Mouse (Mus musculus): ENCODE results near the gene Ackr2. TPM values are rescaled to one million over a fixed set of nuclear protein-coding genes. Genes with fewer than 3 reads are reported as not detected.
A peak's percentile ranks its signal among the peaks of the same experiment; 100 is the strongest.

The Ackr2 gene
- polyA plus RNA-seq, 1 experiment from 2014 or later, result 0.35 TPM

DNA sequence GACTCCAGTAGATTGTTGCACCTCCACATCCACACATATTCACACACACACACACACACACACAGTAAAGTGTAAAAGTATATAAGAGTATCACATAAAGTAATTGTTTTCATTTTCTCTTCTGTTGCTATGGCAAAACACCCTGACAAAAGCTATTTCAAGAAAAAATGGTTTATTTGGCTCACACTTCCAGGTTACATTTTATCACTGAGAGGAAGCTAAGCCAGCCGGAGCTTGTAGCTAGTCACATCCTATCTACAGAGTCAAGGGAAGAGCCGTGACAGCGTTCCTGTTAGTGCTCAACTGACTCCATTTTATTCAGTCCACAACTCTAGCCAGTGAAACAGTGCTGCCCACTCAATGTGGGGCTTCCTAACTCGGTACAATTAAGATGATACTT, 50.3 kb downstream of the Ackr2 start:
- DNase-seq (ENCODE audit: low spot score) (no peak), ATAC-seq (ENCODE audit: low FRiP score, low TSS enrichment) (no peak)
- H3K27me3 ChIP-seq (ENCODE audit: control insufficient read depth, insufficient read depth, low read length), result no peaks in the 10 kb centered on the region
- 54% methylated on average over 4 of the region's 4 CpGs for WGBS
- TF ChIP-seq CTCF (IDR thresholded peaks at IDR 0.05; ENCODE audit: low read depth) (no peak), EP300 (optimal IDR thresholded peaks at IDR 0.05) (no peak)
- H3K4me2 ChIP-seq (replicated peaks; ENCODE audit: low read depth), result no peak overlapping the region
- no peak overlapping the region for H3K9ac ChIP-seq (ENCODE audit: low read length)
- peaks cover 2% of the 10 kb centered on the region for H3K4me1 ChIP-seq (replicated peaks; ENCODE audit: control insufficient read depth, insufficient read depth)
- no peak overlapping the region for H3K4me3 ChIP-seq (ENCODE audit: low read depth, low read length)
- no peak overlapping the region for H3K27ac ChIP-seq (replicated peaks)
- no peaks in the 10 kb centered on the region for H3K36me3 ChIP-seq (ENCODE audit: control insufficient read depth, insufficient read depth, low read length)
- no peaks in the 10 kb centered on the region for H3K9me3 ChIP-seq (ENCODE audit: control insufficient read depth, low read length)

DNA sequence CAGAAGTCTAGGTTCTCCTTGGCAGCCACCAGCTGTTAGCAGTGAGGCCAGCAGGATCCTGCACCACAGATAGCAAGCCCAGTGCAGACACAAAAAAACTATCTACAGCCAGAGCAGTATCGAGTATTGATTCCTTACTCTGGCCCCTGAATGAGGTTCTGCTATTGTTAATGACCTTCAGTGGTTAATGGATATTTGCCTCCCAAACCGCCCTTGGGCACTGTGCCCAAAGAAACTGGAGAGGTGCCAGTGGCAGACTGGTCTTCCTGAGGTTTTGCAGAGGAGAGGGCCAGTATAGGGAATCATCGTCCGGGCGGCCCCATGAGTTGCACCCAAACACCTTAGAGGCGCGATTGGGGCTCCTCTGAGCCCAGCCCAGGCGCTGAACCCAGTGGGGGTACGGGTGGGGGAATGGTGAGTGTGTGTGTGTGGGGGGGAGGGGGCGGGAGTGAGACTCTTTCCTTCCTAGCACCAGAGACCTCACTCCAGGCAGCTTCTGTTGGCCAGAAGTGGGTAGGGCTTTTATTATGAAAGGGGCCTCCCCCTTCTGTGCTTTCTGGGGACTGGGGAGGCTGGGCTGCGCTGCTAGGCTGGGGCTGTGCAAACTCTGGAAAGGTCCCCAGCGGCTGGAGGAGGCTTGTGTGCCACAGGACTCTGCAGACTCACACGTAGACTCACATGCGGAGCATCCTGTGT, 52.4 kb downstream of the Ackr2 start, which contains the start of gene Fam198a:
Gene Fam198a, plus strand, starts transcription at position 571 of the 696 bp plus-strand sequence.
- WGBS, result 5% methylated on average over 13 of the region's 14 CpGs
- Histone ChIP-seq H3K27me3 (ENCODE audit: control insufficient read depth, insufficient read depth, low read length) (no peaks in the 10 kb centered on the region), H3K4me1 (replicated peaks; ENCODE audit: control insufficient read depth, insufficient read depth) (peaks cover 2% of the 10 kb centered on the region), H3K27ac (replicated peaks) (peak within 1 kb of the TSS; percentile 82), H3K36me3 (ENCODE audit: control insufficient read depth, insufficient read depth, low read length) (no peaks in the 10 kb centered on the region), H3K4me2 (replicated peaks; ENCODE audit: low read depth) (peak within 1 kb of the TSS; percentile 61), H3K9ac (ENCODE audit: low read length) (peak within 1 kb of the TSS; percentile 56), H3K4me3 (ENCODE audit: low read depth, low read length) (peak within 1 kb of the TSS; percentile 41), H3K9me3 (ENCODE audit: control insufficient read depth, low read length) (no peaks in the 10 kb centered on the region)
- ATAC-seq (ENCODE audit: low FRiP score, low TSS enrichment), result peak; percentile 88
- DNase-seq (ENCODE audit: low spot score), result peak; percentile 87
- TF ChIP-seq CTCF (IDR thresholded peaks at IDR 0.05; ENCODE audit: low read depth), result 0 out of 2 replicates have a peak, but pooled peaks have one; percentile 19
- TF ChIP-seq EP300 (optimal IDR thresholded peaks at IDR 0.05), result no peak

DNA sequence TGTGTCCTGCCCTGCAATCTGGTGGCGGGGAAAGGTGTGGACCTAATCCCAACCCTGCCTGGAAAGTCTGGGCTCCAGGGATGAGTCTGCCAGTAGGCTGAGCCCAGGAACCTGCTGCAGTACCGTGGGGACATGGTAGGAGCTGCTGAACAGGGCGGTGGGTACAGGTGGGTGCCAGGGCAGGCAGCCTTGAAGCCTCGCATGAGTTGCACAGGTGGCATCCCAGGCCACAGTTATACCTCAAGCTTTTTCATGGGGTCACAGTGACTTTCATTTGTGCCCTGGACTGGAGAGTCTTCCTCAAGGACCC, 52.9 kb downstream of the Ackr2 start:
- Histone ChIP-seq H3K4me1 (replicated peaks; ENCODE audit: control insufficient read depth, insufficient read depth) (peaks cover 2% of the 10 kb centered on the region), H3K4me2 (replicated peaks; ENCODE audit: low read depth) (peak overlapping the region; percentile 61), H3K36me3 (ENCODE audit: control insufficient read depth, insufficient read depth, low read length) (no peaks in the 10 kb centered on the region), H3K9ac (ENCODE audit: low read length) (peak overlapping the region; percentile 56; the same call in 1 of the 2 replicates), H3K27me3 (ENCODE audit: control insufficient read depth, insufficient read depth, low read length) (no peaks in the 10 kb centered on the region), H3K9me3 (ENCODE audit: control insufficient read depth, low read length) (no peaks in the 10 kb centered on the region), H3K4me3 (ENCODE audit: low read depth, low read length) (peak overlapping the region; percentile 41), H3K27ac (replicated peaks) (peak overlapping the region; percentile 82)
- 31% methylated on average over 4 of the region's 4 CpGs for WGBS
- DNase-seq (ENCODE audit: low spot score), result no peak
- ATAC-seq (ENCODE audit: low FRiP score, low TSS enrichment), result peak; percentile 45; the same call in 1 of the 2 replicates
- TF ChIP-seq CTCF (IDR thresholded peaks at IDR 0.05; ENCODE audit: low read depth) (no peak; the same call in 1 of the 2 replicates), EP300 (optimal IDR thresholded peaks at IDR 0.05) (no peak)

GRCm38 (mm10) chr9:121952596-121952995, 54.4 kb downstream of the Ackr2 start:
- no peaks in the 10 kb centered on the region for H3K27me3 ChIP-seq (ENCODE audit: control insufficient read depth, insufficient read depth, low read length)
- 76% methylated on average over 6 of the region's 6 CpGs for WGBS

GRCm38 (mm10) chr9:121959966-121960635, 61.9 kb downstream of the Ackr2 start:
- no peaks in the 10 kb centered on the region for H3K9me3 ChIP-seq (ENCODE audit: control insufficient read depth, low read length)
- 47% methylated on average over 7 of the region's 7 CpGs for WGBS
- DNase-seq (ENCODE audit: low spot score) (no peak), ATAC-seq (ENCODE audit: low FRiP score, low TSS enrichment) (no peak)
- H3K4me3 ChIP-seq (ENCODE audit: low read depth, low read length), result no peak overlapping the region
- H3K9ac ChIP-seq (ENCODE audit: low read length), result no peak overlapping the region
- no peaks in the 10 kb centered on the region for H3K27me3 ChIP-seq (ENCODE audit: control insufficient read depth, insufficient read depth, low read length)
- TF ChIP-seq EP300 (optimal IDR thresholded peaks at IDR 0.05) (no peak), CTCF (IDR thresholded peaks at IDR 0.05; ENCODE audit: low read depth) (no peak)
- no peak overlapping the region for H3K27ac ChIP-seq (replicated peaks)
- H3K4me1 ChIP-seq (replicated peaks; ENCODE audit: control insufficient read depth, insufficient read depth), result no peaks in the 10 kb centered on the region
- H3K4me2 ChIP-seq (replicated peaks; ENCODE audit: low read depth), result no peak overlapping the region
- no peaks in the 10 kb centered on the region for H3K36me3 ChIP-seq (ENCODE audit: control insufficient read depth, insufficient read depth, low read length)

More at GRCm38 (mm10) chr9:121952596-121952995, 54.4 kb downstream of the Ackr2 start:
- no peak overlapping the region for H3K27ac ChIP-seq (replicated peaks)
- no peak overlapping the region for H3K4me2 ChIP-seq (replicated peaks; ENCODE audit: low read depth)
- H3K4me1 ChIP-seq (replicated peaks; ENCODE audit: control insufficient read depth, insufficient read depth), result peaks cover 2% of the 10 kb centered on the region
- H3K4me3 ChIP-seq (ENCODE audit: low read depth, low read length), result no peak overlapping the region
- DNase-seq (ENCODE audit: low spot score) (no peak), ATAC-seq (ENCODE audit: low FRiP score, low TSS enrichment) (no peak)
- H3K36me3 ChIP-seq (ENCODE audit: control insufficient read depth, insufficient read depth, low read length), result no peaks in the 10 kb centered on the region
- H3K9ac ChIP-seq (ENCODE audit: low read length), result no peak overlapping the region
- no peaks in the 10 kb centered on the region for H3K9me3 ChIP-seq (ENCODE audit: control insufficient read depth, low read length)
- TF ChIP-seq EP300 (optimal IDR thresholded peaks at IDR 0.05) (no peak), CTCF (IDR thresholded peaks at IDR 0.05; ENCODE audit: low read depth) (no peak)

Other genes starting within 250 kb of the Ackr2 start
- 5.0 and 6.8 TPM in 2 replicates for gene Sec22c, start 192.9 kb upstream of the Ackr2 start, polyA plus RNA-seq (2015; fragmentation: Nextera tagmentation; extraction: Ambion mirVana)
- 106 and 119 TPM in 2 replicates for gene Ss18l2, start 188.0 kb upstream of the Ackr2 start, polyA plus RNA-seq (2015; fragmentation: Nextera tagmentation; extraction: Ambion mirVana)
- 27.7 and 32.0 TPM in 2 replicates for gene Nktr, start 179.2 kb upstream of the Ackr2 start, polyA plus RNA-seq (2015; fragmentation: Nextera tagmentation; extraction: Ambion mirVana)
- gene Zfp651, start 139.0 kb upstream of the Ackr2 start, polyA plus RNA-seq (2015; fragmentation: Nextera tagmentation; extraction: Ambion mirVana), result 8.0 and 10.5 TPM in 2 replicates
- gene Klhl40, start 120.7 kb upstream of the Ackr2 start, polyA plus RNA-seq (2015; fragmentation: Nextera tagmentation; extraction: Ambion mirVana), result 0.42 and 0.46 TPM in 2 replicates
- gene Hhatl, start 105.8 kb upstream of the Ackr2 start, polyA plus RNA-seq (2015; fragmentation: Nextera tagmentation; extraction: Ambion mirVana), result 1.5 and 2.0 TPM in 2 replicates
- gene Ccdc13, start 58.9 kb upstream of the Ackr2 start, polyA plus RNA-seq (2015; fragmentation: Nextera tagmentation; extraction: Ambion mirVana), result 0.16 and 0.19 TPM in 2 replicates
- gene Higd1a, start 40.0 kb upstream of the Ackr2 start, polyA plus RNA-seq (2015; fragmentation: Nextera tagmentation; extraction: Ambion mirVana), result 631 and 679 TPM in 2 replicates
- gene Cyp8b1, start 17.9 kb downstream of the Ackr2 start, polyA plus RNA-seq (2015; fragmentation: Nextera tagmentation; extraction: Ambion mirVana), result 0.85 and 1.2 TPM in 2 replicates
- gene Fam198a, start 52.6 kb downstream of the Ackr2 start, polyA plus RNA-seq (2015; fragmentation: Nextera tagmentation; extraction: Ambion mirVana), result 2.7 and 2.8 TPM in 2 replicates
- 6.6 and 7.3 TPM in 2 replicates for gene Pomgnt2, start 98.8 kb downstream of the Ackr2 start, polyA plus RNA-seq (2015; fragmentation: Nextera tagmentation; extraction: Ambion mirVana)
- 34.0 and 38.2 TPM in 2 replicates for gene Snrk, start 218.9 kb downstream of the Ackr2 start, polyA plus RNA-seq (2015; fragmentation: Nextera tagmentation; extraction: Ambion mirVana)